Mouse (Mus musculus) heart, adult 8-10 months (tissue): Measurements from ENCODE around the gene Olfr1113. TPM values are rescaled to one million over a fixed set of nuclear protein-coding genes. Genes with fewer than 3 reads are reported as not detected.
"Not testable (repeated sequence)": the region's sequence is repeated elsewhere in the genome, so short reads cannot be mapped to it uniquely, and the experiment has no call there.

Source experiments
- DNase-seq: peaks from one replicate; pipeline ENCODE4 v3.0.0; 2022; ENCODE audit warnings: low spot score
- microRNA-seq: library from miRNA; unstranded; fragments of <30 nt; microRNA quantifications from one replicate; pipeline ENCODE4 v1.2.0, GENCODE M21; 2022
- total RNA-seq, 4 experiments: library from RNA; stranded (reverse); gene quantifications; 2 replicates each; pipeline ENCODE4 v1.2.4; 2022

Gene Olfr1113
- total RNA-seq = not detected

- DNase-seq = no peak
These were observed at the start of gene Olfr1113 for GRCm38 (mm10) chr2:87208670-87209069. Gene Olfr1113, plus strand, starts transcription at chr2:87208970.

DNA sequence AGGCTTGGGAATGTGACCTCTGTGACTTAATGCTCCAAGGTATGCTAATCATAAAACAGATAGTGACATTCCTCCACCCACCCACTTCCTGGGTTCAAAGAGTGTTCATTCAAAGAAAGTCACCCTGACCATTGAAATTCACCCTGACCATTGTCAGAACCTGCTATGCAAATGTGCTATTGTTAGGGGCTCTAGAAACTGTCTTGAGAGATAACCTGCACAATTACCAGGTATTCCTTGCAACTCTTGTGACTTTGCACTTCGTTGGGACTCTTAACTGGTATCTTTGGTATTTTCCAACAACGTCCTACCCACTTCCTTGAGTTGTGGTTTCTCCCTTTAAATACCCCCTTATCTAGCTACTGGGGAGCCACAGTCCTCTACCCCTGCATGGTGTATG lies 41.0 kb upstream of the Olfr1113 start:
- not testable (repeated sequence) for DNase-seq

DNA sequence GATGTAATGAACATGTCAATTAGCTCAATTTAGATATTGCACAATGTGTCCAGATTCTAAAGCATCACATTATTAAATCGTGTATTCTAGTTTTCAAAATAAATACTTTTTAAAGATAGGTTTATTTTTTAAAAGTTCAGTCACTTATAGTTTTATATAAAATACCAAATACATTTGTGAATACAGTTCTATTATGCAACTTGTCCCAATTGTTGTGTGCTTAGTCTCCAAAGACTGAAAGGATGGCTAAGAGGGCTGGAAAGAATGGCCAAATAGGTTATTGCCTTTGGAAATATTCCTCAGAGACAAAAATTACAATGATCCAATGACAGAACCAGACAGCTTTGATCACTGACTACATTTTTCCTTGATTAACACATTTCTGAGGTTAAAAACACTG lies 21.3 kb upstream of the Olfr1113 start, which contains the start of gene Olfr1112:
Gene Olfr1112, plus strand, starts transcription at position 301 of the 400 bp plus-strand sequence.
- no peak for DNase-seq

GRCm38 (mm10) chr2:87247713-87248112 lies 38.9 kb downstream of the Olfr1113 start, which contains the start of gene Olfr1115:
Gene Olfr1115, plus strand, starts transcription at chr2:87248013.
- no peak for DNase-seq

Small RNA genes within 50 kb of the gene (microRNA-seq; reads per million reads assigned to microRNA genes)
- not detected for gene Gm27438

Other genes with a start within 250 kb of the Olfr1113 start
- not detected for gene Olfr1099, start 248.3 kb upstream of the Olfr1113 start, total RNA-seq
- gene Olfr1100, start 229.0 kb upstream of the Olfr1113 start, total RNA-seq = not detected
- not detected for gene Olfr1101, start 217.7 kb upstream of the Olfr1113 start, total RNA-seq
- not detected for gene Olfr1102, start 210.6 kb upstream of the Olfr1113 start, total RNA-seq
- not detected for gene Olfr1104, start 181.9 kb upstream of the Olfr1113 start, total RNA-seq
- not detected for gene Olfr1105, start 172.4 kb upstream of the Olfr1113 start, total RNA-seq
- gene Olfr1106, start 156.7 kb upstream of the Olfr1113 start, total RNA-seq = not detected
- not detected for gene Olfr1107, start 133.2 kb upstream of the Olfr1113 start, total RNA-seq
- gene Olfr1109, start 113.0 kb upstream of the Olfr1113 start, total RNA-seq = not detected
- not detected for gene Olfr259, start 94.4 kb upstream of the Olfr1113 start, total RNA-seq
- gene Olfr1110, start 68.7 kb upstream of the Olfr1113 start, total RNA-seq = not detected
- not detected for gene Olfr1111, start 56.3 kb upstream of the Olfr1113 start, total RNA-seq
- not detected for gene Olfr1112, start 21.2 kb upstream of the Olfr1113 start, total RNA-seq
- not detected for gene Olfr1115, start 39.0 kb downstream of the Olfr1113 start, total RNA-seq
- not detected for gene Olfr1116, start 58.6 kb downstream of the Olfr1113 start, total RNA-seq
- not detected for gene Olfr1118, start 98.6 kb downstream of the Olfr1113 start, total RNA-seq
- gene Olfr1120, start 145.8 kb downstream of the Olfr1113 start, total RNA-seq = not detected
- gene Olfr1121, start 160.9 kb downstream of the Olfr1113 start, total RNA-seq = not detected
- not detected for gene Olfr1122, start 176.9 kb downstream of the Olfr1113 start, total RNA-seq
- gene Olfr1123, start 207.7 kb downstream of the Olfr1113 start, total RNA-seq = not detected
- gene Olfr1124, start 221.3 kb downstream of the Olfr1113 start, total RNA-seq = not detected
- not detected for gene Olfr1126, start 245.0 kb downstream of the Olfr1113 start, total RNA-seq